Mouse (Mus musculus): ENCODE data around the gene Gm5431. TPM values are rescaled to one million over a fixed set of nuclear protein-coding genes. Genes with fewer than 3 reads are reported as not detected.
"Not testable (repeated sequence)": the region's sequence is repeated elsewhere in the genome, so short reads cannot be mapped to it uniquely, and the experiment has no call there.

Gene Gm5431
- polyA plus RNA-seq, 1 experiment from 2014 or later: 0.16 TPM

DNA sequence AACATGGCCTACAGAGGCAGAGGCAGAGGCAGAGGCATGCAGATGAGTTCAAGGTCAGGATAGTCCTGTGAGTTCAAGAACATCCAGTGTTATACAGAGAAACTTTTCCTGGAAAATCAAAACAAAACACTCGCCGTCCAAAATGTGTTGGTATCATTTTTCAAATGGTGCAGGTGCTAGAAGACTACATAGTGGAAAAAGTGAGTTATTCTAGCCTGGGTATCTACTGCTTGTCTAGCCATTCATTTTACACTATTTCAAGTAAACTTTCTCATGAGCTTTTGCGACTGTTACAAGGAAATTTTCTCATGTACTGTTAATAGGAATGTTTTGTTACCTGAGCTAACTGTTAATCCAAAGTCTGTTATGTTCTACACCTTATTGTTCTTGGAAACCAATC is 16.4 kb upstream of the Gm5431 start:
- Histone ChIP-seq H3K4me1 (ENCODE audit: control insufficient read depth, insufficient read depth, low read length) (no peaks in the 10 kb centered on the region), H3K9ac (ENCODE audit: low read depth, low read length) (no peak overlapping the region), H3K36me3 (ENCODE audit: control insufficient read depth, insufficient read depth, low read length) (no peaks in the 10 kb centered on the region), H3K27me3 (ENCODE audit: control insufficient read depth, insufficient read depth, low read length) (no peaks in the 10 kb centered on the region), H3K4me2 (no peak overlapping the region), H3K9me3 (replicated peaks; ENCODE audit: control insufficient read depth, low read length) (no peaks in the 10 kb centered on the region), H3K4me3 (ENCODE audit: low read depth, low read length) (no peak overlapping the region), H3K27ac (ENCODE audit: low read depth, low read length) (no peak overlapping the region)
- 68% methylated on average over 3 of the region's 3 CpGs for WGBS (ENCODE audit: insufficient replicate concordance)
- no peak for ATAC-seq (replicated peaks; ENCODE audit: insufficient number of reproducible peaks, low FRiP score, low TSS enrichment)

DNA sequence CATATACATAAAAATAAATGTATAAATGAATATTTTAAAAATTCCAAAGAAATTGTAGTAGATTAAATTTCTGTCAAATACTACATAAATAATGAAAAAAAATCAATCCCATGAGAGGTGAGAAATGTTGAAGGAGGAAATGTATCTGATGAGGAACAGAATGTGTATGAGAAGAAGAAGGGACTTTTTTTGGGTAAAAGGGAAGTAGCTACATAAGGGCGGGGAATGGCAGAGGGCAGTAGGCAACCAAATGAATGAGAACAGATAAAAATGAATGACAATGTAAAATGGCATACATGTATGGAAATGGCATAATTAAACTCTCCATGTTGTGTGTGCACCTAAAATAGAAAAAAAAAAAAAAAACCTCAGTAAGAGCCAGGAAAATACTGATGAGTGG is 11.6 kb upstream of the Gm5431 start:
- 93% methylated on average over 1 of the region's 1 CpGs for WGBS (ENCODE audit: insufficient replicate concordance)
- H3K4me3 ChIP-seq (ENCODE audit: low read depth, low read length): no peak overlapping the region
- H3K9ac ChIP-seq (ENCODE audit: low read depth, low read length): no peak overlapping the region
- H3K4me1 ChIP-seq (ENCODE audit: control insufficient read depth, insufficient read depth, low read length): no peaks in the 10 kb centered on the region
- no peak overlapping the region for H3K4me2 ChIP-seq
- H3K27ac ChIP-seq (ENCODE audit: low read depth, low read length): no peak overlapping the region
- H3K9me3 ChIP-seq (replicated peaks; ENCODE audit: control insufficient read depth, low read length): no peaks in the 10 kb centered on the region
- no peaks in the 10 kb centered on the region for H3K27me3 ChIP-seq (ENCODE audit: control insufficient read depth, insufficient read depth, low read length)
- ATAC-seq (replicated peaks; ENCODE audit: insufficient number of reproducible peaks, low FRiP score, low TSS enrichment): no peak
- no peaks in the 10 kb centered on the region for H3K36me3 ChIP-seq (ENCODE audit: control insufficient read depth, insufficient read depth, low read length)

DNA sequence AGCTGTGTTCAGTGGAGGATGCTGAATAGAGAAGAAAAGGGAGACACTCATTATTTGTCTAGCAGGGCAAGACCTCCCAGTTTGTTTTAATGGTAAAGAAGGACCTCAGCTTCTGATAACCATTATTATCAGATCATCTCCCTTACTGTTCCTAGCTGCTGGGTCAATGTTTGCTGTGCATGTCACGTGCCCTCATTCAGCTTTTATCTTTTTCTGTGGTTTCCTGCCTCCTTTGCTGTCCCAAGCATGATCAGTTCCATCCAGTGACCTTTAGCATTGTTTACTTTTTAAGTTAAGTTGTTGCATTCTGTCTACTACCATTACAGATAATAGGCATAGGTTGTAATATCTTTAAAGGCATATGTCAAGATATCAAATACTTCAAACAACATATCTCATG is 6.4 kb upstream of the Gm5431 start:
- no peaks in the 10 kb centered on the region for H3K27me3 ChIP-seq (ENCODE audit: control insufficient read depth, insufficient read depth, low read length)
- H3K4me1 ChIP-seq (ENCODE audit: control insufficient read depth, insufficient read depth, low read length): no peaks in the 10 kb centered on the region
- no peak overlapping the region for H3K4me3 ChIP-seq (ENCODE audit: low read depth, low read length)
- no peak overlapping the region for H3K27ac ChIP-seq (ENCODE audit: low read depth, low read length)
- ATAC-seq (replicated peaks; ENCODE audit: insufficient number of reproducible peaks, low FRiP score, low TSS enrichment): no peak
- H3K36me3 ChIP-seq (ENCODE audit: control insufficient read depth, insufficient read depth, low read length): no peaks in the 10 kb centered on the region
- no peak overlapping the region for H3K4me2 ChIP-seq
- no peaks in the 10 kb centered on the region for H3K9me3 ChIP-seq (replicated peaks; ENCODE audit: control insufficient read depth, low read length)
- WGBS (ENCODE audit: insufficient replicate concordance): 52% methylated on average over 1 of the region's 1 CpGs
- H3K9ac ChIP-seq (ENCODE audit: low read depth, low read length): no peak overlapping the region

DNA sequence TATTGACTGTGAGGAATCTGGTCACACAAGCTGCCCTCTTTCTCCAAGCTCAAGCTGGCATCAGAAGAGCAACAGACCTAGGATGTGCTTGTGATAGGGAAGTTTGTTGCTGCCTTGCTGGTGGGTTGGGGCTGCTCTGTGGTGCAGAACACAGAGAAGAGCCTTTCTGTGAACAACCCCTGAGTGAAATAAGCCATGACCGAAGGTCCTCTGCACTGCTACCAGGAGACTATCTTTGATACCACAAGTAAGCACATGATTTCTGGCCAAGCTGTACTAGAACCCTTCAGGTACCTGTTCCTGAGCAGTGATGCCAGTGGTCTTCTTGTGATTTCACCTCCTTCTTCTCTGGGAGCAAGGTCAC is 465 bp downstream of the Gm5431 start:
- H3K4me3 ChIP-seq (ENCODE audit: low read depth, low read length); H3K9me3 ChIP-seq (replicated peaks; ENCODE audit: control insufficient read depth, low read length); H3K4me1 ChIP-seq (ENCODE audit: control insufficient read depth, insufficient read depth, low read length); H3K4me2 ChIP-seq; H3K27me3 ChIP-seq (ENCODE audit: control insufficient read depth, insufficient read depth, low read length); H3K36me3 ChIP-seq (ENCODE audit: control insufficient read depth, insufficient read depth, low read length); ATAC-seq (replicated peaks; ENCODE audit: insufficient number of reproducible peaks, low FRiP score, low TSS enrichment); H3K27ac ChIP-seq (ENCODE audit: low read depth, low read length); H3K9ac ChIP-seq (ENCODE audit: low read depth, low read length): not testable (repeated sequence)
- WGBS (ENCODE audit: insufficient replicate concordance): 94% methylated on average over 1 of the region's 1 CpGs

DNA sequence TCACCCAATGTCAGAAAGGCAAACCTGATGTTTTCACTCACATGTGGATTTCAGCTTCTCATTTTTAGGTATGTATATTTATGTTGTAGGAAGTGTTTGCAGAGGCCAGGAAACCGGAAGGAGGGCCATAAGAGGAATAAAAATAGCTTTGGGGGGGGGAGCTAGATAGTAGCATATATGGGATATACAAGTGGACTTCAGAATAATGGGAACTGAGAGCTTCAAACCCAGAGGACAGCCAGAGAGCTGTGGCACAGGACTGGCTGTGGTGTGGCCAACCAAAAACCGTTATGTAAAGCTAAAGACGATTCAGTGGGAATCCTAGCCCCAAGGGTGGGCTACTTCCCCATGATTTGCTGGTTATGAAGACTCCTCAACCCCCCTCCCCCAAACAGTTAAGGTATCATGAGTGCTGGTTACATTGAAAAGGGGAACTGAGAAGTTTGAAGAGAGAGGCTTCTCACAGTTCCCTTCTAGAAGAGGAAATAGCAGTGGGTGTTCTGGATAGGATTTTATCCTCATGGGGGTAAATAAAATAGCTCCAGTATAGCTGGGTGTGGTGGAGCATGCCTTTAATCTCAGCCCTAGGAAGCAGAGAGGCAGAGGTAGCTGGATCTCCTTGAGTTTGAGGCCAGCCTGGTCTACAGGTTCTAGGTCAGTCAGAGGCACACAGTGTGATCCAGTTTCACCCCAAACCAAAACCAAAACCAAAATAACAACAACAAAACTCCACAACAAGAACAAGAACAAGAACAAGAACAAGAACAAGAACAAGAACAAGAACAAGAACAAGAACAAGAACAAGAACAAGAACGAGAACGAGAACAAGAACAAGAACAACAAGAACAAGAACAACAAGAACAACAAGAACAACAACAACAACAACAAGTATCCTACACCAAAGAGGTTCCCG is 1.1 kb downstream of the Gm5431 start:
- H3K4me3 ChIP-seq (ENCODE audit: low read depth, low read length); H3K27me3 ChIP-seq (ENCODE audit: control insufficient read depth, insufficient read depth, low read length); ATAC-seq (replicated peaks; ENCODE audit: insufficient number of reproducible peaks, low FRiP score, low TSS enrichment); H3K9me3 ChIP-seq (replicated peaks; ENCODE audit: control insufficient read depth, low read length); H3K27ac ChIP-seq (ENCODE audit: low read depth, low read length); H3K4me1 ChIP-seq (ENCODE audit: control insufficient read depth, insufficient read depth, low read length); H3K36me3 ChIP-seq (ENCODE audit: control insufficient read depth, insufficient read depth, low read length); H3K4me2 ChIP-seq; H3K9ac ChIP-seq (ENCODE audit: low read depth, low read length): not testable (repeated sequence)
- WGBS (ENCODE audit: insufficient replicate concordance): 76% methylated on average over 6 of the region's 6 CpGs

DNA sequence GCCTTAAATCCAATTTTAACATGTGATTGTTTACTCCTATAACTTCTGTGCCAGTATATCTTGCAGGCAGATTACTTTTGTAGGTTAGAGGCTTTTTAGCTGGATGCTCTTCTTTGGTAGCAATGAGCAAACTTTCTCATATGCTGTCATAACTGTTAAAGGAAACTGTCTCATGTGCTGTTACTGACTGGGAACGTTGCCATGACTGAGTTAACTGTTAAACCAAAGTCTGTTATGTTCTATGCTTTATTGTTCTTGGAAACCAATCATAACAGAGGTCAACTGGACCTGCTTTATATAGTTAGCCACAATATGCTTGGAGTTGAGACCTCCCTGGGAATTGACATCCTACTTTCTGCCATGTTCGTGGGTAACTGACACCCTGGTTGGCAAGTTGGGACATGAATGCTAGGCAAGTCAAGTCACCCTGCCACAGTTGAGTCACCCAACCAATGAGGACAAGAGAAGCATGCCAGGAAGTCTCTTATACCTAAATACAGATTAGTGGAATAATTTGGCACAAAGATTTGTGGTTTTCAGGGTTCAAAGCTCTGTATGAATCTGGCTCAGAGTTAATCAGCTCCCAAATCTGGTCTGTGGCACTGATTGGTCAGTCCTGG is 3.1 kb downstream of the Gm5431 start:
- Histone ChIP-seq H3K27ac (ENCODE audit: low read depth, low read length) (no peak overlapping the region), H3K4me2 (no peak overlapping the region), H3K9ac (ENCODE audit: low read depth, low read length) (no peak overlapping the region), H3K27me3 (ENCODE audit: control insufficient read depth, insufficient read depth, low read length) (no peaks in the 10 kb centered on the region), H3K36me3 (ENCODE audit: control insufficient read depth, insufficient read depth, low read length) (no peaks in the 10 kb centered on the region), H3K4me1 (ENCODE audit: control insufficient read depth, insufficient read depth, low read length) (no peaks in the 10 kb centered on the region), H3K4me3 (ENCODE audit: low read depth, low read length) (no peak overlapping the region), H3K9me3 (replicated peaks; ENCODE audit: control insufficient read depth, low read length) (no peaks in the 10 kb centered on the region)
- WGBS (ENCODE audit: insufficient replicate concordance): 69% methylated on average over 2 of the region's 2 CpGs
- no peak for ATAC-seq (replicated peaks; ENCODE audit: insufficient number of reproducible peaks, low FRiP score, low TSS enrichment)

DNA sequence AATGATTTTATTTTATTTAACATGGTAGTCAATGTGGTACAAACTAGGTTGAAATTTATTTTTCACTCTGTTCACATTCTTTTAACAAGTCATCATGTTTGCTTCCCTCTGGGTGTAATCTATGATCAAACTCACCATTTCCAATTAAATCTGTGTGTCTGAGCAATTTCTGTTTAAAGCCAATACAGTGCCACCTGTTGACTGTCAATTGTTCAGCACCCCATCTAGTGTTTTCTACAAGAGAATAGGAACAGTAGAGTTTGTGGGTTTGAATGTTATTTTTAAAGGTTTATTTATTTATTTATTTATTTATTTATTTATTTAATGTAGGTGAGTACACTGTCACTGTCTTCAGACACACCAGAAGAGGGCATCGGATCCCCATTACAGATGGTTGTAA is 25.3 kb downstream of the Gm5431 start:
- H3K4me3 ChIP-seq (ENCODE audit: low read depth, low read length): no peak overlapping the region
- H3K9me3 ChIP-seq (replicated peaks; ENCODE audit: control insufficient read depth, low read length): no peaks in the 10 kb centered on the region
- H3K9ac ChIP-seq (ENCODE audit: low read depth, low read length): no peak overlapping the region
- no peak overlapping the region for H3K4me2 ChIP-seq
- H3K27me3 ChIP-seq (ENCODE audit: control insufficient read depth, insufficient read depth, low read length): no peaks in the 10 kb centered on the region
- WGBS (ENCODE audit: insufficient replicate concordance): 86% methylated on average over 1 of the region's 1 CpGs
- peaks cover 2% of the 10 kb centered on the region; the same call in 1 of the 2 replicates for H3K4me1 ChIP-seq (ENCODE audit: control insufficient read depth, insufficient read depth, low read length)
- no peak overlapping the region for H3K27ac ChIP-seq (ENCODE audit: low read depth, low read length)
- no peaks in the 10 kb centered on the region for H3K36me3 ChIP-seq (ENCODE audit: control insufficient read depth, insufficient read depth, low read length)
- no peak for ATAC-seq (replicated peaks; ENCODE audit: insufficient number of reproducible peaks, low FRiP score, low TSS enrichment)

DNA sequence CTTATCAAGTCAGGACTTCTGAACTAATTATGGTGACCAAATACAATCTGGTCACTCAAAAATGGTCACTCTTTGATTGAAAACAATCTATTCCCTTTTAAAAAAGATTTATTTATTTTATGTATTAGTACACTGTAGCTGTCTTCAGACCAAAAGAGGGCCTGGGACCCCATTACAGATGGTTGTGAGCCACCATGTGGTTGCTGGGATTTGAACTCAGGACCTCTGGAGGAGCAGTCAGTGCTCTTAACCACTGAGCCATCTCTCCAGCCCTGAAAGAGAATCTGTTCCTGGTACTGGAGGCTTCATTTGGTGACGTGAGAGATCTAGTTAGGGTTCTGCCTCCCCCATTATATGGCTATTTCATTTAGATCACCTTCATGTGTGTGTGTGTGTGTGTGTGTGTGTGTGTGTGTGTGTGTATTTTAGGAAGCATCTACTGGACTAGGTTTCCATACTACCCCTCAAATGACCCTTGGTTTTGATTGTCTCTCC is 26.6 kb downstream of the Gm5431 start:
- not testable (repeated sequence) for H3K4me2 ChIP-seq; H3K9ac ChIP-seq (ENCODE audit: low read depth, low read length); H3K9me3 ChIP-seq (replicated peaks; ENCODE audit: control insufficient read depth, low read length); H3K36me3 ChIP-seq (ENCODE audit: control insufficient read depth, insufficient read depth, low read length); H3K4me1 ChIP-seq (ENCODE audit: control insufficient read depth, insufficient read depth, low read length); ATAC-seq (replicated peaks; ENCODE audit: insufficient number of reproducible peaks, low FRiP score, low TSS enrichment); H3K27ac ChIP-seq (ENCODE audit: low read depth, low read length); H3K4me3 ChIP-seq (ENCODE audit: low read depth, low read length); H3K27me3 ChIP-seq (ENCODE audit: control insufficient read depth, insufficient read depth, low read length)
- WGBS (ENCODE audit: insufficient replicate concordance): 67% methylated on average over 1 of the region's 1 CpGs
